Mouse (Mus musculus) gastrocnemius, postnatal 14 days (tissue): ENCODE results near the gene Ankrd6. TPM values are rescaled to one million over a fixed set of nuclear protein-coding genes. Genes with fewer than 3 reads are reported as not detected.

ENCODE experiments used
- DNase-seq: peaks from one replicate; pipeline ENCODE4 v3.0.0; 2021; ENCODE audit warnings: mixed read lengths
- intact Hi-C: fragments of 180-260 bp; cut with DNase I; formaldehyde crosslinking; loops from one replicate; pipeline ENCODE4 v1.15.1; 2025; ENCODE audit warnings: low total_unique reads
- total RNA-seq, 2 experiments: library from RNA; stranded (reverse); gene quantifications; 2 replicates each; pipeline ENCODE4 v1.2.3; 2021

Ankrd6 gene
- total RNA-seq, 2 experiments from 2014 or later = 2.3 TPM

DNA sequence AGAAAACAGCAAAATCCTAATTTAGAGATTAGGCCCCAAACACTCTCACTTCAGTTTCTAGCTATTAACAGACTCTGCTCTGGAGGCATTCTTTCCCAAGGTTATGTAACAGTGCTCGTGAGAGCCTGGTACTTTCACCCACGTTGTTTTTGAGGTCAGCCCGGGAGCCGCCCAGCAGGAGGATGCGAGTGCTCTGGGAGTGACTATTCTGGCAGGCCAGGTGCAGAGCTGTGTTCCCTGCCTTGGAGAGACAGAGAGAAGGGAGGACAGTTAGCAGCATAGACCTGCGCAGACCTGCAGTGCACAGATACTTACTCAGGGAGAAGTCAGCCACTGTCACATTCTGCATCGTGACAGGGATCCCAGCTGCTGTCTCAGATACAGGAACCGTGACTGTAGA lies 126.4 kb downstream of the Ankrd6 start:
- intact Hi-C loops = no loop called here
- no peak for DNase-seq

DNA sequence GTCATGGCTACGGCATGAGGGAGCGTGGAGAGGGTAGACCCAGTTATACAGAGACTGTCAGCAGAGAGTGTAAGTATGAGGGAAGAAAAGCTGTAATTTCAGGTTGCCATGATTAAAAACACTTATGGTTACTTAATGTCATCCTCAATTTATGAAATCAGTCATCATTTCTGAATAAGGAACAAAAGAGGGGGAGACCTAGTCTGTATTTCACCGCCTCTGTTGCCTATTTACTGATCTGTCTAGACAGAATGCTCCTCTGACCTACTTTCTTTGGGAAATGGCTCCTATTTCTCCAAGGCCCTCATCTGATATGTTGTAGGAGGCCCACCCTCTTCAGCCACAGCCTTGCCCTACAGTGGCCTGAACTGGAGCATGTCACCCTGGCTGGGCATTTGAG lies 130.0 kb downstream of the Ankrd6 start:
- intact Hi-C loops = no loop called here

DNA sequence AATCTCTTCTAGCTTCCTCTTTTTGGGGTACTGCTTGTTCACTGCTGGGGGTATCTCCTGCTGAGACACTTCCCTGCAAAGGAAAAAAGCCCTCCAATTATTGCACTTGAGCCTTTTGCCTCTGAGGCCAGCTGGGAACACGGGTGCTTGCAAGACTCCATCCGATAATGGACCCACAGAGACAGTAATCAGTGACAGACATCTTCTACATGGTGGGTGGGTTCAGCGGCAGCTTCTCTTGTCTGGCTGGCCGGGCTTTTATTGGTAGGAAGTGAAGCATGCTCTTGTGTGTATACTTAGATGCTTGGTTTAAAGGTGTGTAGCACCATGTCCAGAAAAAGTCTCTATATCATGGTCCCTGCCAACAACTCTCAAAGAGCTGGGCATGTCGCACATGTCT lies 133.2 kb downstream of the Ankrd6 start:
- intact Hi-C loops = no loop called here

More for the DNA sequence above, 130.0 kb downstream of the Ankrd6 start:
- DNase-seq = no peak

DNA sequence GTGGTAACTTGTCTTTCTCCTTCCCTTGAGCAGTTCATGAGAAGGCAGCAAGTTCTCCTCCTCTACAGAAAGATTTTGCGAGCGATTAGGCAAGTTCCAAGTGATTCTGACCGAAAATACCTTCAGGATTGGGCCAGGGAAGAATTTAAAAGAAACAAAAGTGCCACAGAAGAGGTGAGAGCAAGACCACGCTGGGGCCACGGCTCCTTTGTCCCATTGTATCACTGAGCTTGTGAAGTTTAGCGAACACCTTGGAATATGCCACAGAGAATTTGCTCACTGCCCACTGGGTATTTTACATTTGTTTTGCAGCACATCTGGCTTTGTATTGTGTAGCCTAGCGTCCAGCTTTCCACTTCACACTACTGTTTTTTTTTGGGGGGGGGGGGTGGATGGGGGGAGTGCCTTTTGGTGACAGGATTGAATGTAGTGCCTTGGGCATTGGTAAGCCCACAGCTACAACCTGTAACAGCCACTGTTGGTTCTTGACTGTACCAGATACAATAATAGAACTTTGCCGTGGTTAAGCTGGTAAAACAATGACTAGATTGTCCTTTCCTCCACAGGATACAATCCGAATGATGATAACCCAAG lies 150.0 kb downstream of the Ankrd6 start:
- no peak for DNase-seq
- intact Hi-C loops = no loop called here

More for the DNA sequence above, 133.2 kb downstream of the Ankrd6 start:
- no peak for DNase-seq

GRCm38 (mm10) chr4:32799966-32800576 lies 150.6 kb downstream of the Ankrd6 start, which contains the start of gene Lyrm2:
Gene Lyrm2 (plus strand): TSS chr4:32800253.
- peak; percentile 74 for DNase-seq
- intact Hi-C loops = no loop called here

- intact Hi-C loops = no loop called here
- no peak for DNase-seq
Measured at GRCm38 (mm10) chr4:32798976-32799375, 151.7 kb downstream of the Ankrd6 start.

DNA sequence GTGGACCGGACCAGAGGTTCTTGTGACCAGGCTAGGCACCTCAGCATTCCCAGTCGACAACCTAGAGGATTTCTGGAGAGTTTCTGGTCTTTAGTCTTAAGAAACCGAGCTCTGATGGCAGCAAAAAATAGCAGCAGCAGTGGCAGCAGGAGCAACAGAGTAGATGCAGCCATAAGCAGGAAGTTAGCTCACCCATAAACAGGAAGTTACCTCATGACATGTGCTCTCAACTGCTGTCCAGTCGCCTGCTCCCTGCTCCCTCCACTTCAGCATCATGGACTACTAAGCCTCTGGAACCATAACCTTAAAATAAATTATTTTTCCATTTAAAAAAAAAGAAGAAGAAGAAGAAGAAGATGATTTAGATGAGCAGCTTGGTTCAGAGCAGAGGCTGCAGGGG lies 161.6 kb downstream of the Ankrd6 start:
- DNase-seq = no peak
- intact Hi-C loops = no loop called here

DNA sequence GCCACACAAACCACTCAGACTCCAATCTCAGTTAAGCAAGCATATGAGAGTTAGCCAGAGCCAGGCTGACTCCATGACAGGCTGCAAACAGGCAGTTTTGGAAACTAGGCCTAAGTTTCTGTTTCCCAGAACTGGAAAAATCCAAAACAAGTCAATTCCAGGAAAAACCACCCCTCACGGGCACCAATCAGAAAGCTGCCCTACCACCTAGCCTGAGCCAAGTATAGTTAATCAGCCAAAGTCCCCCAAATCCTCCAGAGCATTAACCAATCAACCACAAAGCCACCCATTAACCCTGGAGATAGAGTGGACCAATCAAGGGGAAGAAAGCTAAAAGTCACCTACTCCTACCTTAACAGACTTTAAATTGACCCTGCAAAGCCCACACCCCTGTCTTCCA lies 163.5 kb downstream of the Ankrd6 start:
- intact Hi-C loops = no loop called here
- no peak for DNase-seq

DNA sequence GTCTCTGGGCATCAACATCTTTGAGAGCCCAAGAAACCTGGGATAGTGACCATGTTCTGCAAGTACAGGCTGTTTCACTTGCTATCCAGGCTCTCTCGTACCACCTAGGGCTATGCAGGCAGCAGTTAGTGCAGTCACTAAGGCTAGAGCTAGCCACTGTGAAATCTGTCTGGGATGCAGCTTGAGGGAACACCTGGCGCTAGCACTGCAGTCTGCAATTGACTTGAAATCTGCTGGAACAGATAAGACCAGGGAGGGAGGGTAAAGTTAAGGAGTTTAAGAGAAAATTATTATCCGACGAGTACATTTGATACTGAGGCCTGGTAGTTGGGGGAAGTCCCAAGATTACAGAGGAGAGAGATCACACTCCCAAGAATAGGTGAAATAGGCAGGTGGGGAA lies 170.6 kb downstream of the Ankrd6 start:
- intact Hi-C loops = loop anchor here (10.0 kb wide), 1 partner anchor 175 kb away; the partner anchor contains the start of gene Ankrd6
- no peak for DNase-seq

GRCm38 (mm10) chr4:32770284-32770810 lies 180.3 kb downstream of the Ankrd6 start:
- DNase-seq = no peak
- intact Hi-C loops = loop anchor here (10.0 kb wide), 1 partner anchor 184 kb away; the partner anchor contains the start of gene Ankrd6

DNA sequence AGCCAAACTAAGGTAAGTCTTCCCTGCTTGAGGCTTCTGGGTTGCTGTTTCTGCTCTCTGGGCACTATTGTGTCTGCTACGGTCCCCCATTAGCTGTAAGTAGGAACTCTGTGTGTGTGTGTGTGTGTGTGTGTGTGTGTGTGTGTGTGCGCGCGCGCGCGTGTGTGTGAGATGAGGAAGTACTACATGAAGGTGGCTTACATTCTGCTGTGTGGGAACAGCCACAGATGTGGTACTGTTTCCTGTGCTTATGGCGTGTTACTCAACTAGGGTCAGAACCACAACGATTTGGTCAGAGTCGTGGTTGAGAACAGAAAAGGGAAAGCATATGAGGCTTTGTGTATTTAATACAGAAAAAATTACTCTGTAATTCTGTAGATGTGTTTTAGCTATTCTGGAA lies 182.6 kb downstream of the Ankrd6 start:
- intact Hi-C loops = no loop called here
- no peak for DNase-seq

DNA sequence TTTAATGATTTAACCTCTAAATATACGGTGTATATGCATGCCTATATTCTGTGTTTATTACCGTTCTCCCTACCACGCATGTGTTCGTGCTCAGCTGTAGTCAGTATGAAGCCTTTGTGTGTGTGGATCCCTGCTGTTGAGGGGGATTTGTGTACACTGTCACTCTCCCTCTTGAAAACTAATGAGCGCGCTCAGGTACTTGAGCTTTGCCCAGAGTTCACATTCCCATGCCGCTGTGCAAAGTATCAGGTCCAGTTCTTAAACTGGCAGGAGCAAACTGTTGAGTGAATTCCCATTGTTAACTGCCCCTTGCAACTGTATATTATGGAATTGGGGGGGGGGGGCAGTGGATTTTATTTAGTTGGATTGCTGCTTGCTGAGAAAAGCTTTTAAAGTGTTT lies 183.2 kb downstream of the Ankrd6 start:
- intact Hi-C loops = no loop called here
- DNase-seq = no peak

GRCm38 (mm10) chr4:32757430-32757829 lies 193.2 kb downstream of the Ankrd6 start:
- intact Hi-C loops = loop anchor here (10.0 kb wide), 1 partner anchor 257 kb away; no protein-coding TSS in a partner anchor
- DNase-seq = no peak

Other genes with a start within 250 kb of the Ankrd6 start
- 10 to 100 TPM; 28.6 to 38.6 TPM for gene Lyrm2, start 150.6 kb downstream of the Ankrd6 start, total RNA-seq
- 10 to 100 TPM; 84.1 to 84.5 TPM for gene Rragd, start 32.2 kb upstream of the Ankrd6 start, total RNA-seq
- 10 to 100 TPM; 51.1 to 56.2 TPM for gene Ube2j1, start 80.6 kb upstream of the Ankrd6 start, total RNA-seq
- gene Gabrr2, start 112.2 kb upstream of the Ankrd6 start, total RNA-seq = 10 to 100 TPM; 19.2 to 51.0 TPM
- not detected for gene Gabrr1, start 181.7 kb upstream of the Ankrd6 start, total RNA-seq
- 10 to 100 TPM; 29.0 to 29.6 TPM for gene Pm20d2, start 238.9 kb upstream of the Ankrd6 start, total RNA-seq